Mouse (Mus musculus) left cerebral cortex, postnatal 25 days (tissue): ENCODE results near the gene Gm37240. TPM values are rescaled to one million over a fixed set of nuclear protein-coding genes. Genes with fewer than 3 reads are reported as not detected.
"Not testable (repeated sequence)": the region's sequence is repeated elsewhere in the genome, so short reads cannot be mapped to it uniquely, and the experiment has no call there.

Experiments used
- DNase-seq, 2 experiments: peaks; one replicate each; pipeline ENCODE4 v3.0.0; 2022; ENCODE audit warnings: low spot score in 2 of 2, mixed read lengths in 1 of 2
- intact Hi-C: fragments of 180-260 bp; cut with DNase I; formaldehyde crosslinking; loops from one replicate; pipeline ENCODE4 v1.15.1; 2025
- total RNA-seq, 2 experiments: library from RNA; stranded (reverse); gene quantifications; 2 replicates each; pipeline ENCODE4 v1.2.3; 2021

Gene Gm37240
- total RNA-seq, 2 experiments from 2014 or later, result 0.69 to 2.2 TPM

DNA sequence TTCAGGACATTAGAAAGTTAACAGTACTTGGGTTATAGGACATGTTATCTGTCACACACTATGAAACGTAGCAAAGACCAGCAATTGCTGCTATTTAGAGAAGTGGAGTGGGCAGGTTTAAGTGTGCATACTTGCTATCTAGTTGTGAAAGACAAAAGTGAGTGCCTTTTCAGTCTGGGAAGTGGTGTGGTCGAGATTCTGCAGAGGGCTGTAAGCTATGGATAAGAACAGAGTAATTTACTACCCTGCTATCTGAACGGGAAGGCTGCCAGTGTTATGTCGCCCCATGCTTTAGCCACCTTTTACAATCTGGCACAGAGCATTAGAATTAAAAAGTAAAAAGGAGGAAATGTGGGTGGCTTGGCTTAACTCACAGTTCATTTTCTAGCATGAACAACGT lies 1300.6 kb downstream of the Gm37240 start:
- intact Hi-C loops, result no loop called here
- no peak for DNase-seq

DNA sequence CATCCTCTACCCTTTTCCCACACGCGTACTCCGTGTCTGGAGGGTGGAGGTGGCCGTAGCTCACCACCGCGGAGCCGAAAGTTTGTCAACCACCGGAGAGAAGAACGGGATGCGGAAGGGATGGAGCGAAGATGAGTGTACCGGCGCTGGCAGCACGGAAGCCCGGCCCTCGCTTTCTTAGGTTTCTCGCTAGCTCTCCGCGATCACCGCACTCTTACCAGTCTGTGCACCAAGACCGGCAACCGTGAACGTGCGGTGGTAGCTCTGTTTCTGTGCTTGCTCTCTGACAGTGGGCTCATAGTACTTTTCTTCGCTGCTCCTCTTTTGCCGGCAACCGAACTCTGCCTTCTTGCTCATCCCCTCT lies 1304.4 kb downstream of the Gm37240 start:
- DNase-seq, result no peak
- intact Hi-C loops, result no loop called here

GRCm38 (mm10) chr3:84582023-84582912 lies 1305.0 kb downstream of the Gm37240 start, which contains the start of gene Arfip1:
TSS of gene Arfip1 (minus strand) at chr3:84582625.
- DNase-seq, result peak; percentile 94 to 95
- intact Hi-C loops, result no loop called here

GRCm38 (mm10) chr3:84581696-84582022 lies 1305.7 kb downstream of the Gm37240 start:
- intact Hi-C loops, result no loop called here
- no peak for DNase-seq

GRCm38 (mm10) chr3:84580716-84581115 lies 1306.6 kb downstream of the Gm37240 start:
- intact Hi-C loops, result no loop called here
- DNase-seq, result no peak

DNA sequence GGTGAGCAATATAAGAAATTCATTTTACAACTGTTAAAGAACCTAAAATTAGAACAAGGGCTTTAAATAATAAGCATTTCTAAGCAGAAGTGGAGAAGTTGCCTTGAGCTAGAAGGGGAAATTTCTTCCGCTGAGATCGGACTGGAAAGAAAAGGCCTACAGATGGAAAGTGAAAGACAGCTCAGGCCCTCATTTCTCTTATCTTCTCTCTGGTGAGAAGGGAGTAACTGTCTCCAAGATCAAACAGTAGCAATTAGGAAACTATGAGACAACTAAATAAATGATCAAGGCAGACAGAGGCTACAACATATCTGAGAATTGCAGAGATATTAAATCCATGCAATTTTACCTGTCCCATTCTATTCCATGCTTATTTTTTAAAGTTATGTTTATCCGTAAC lies 1316.8 kb downstream of the Gm37240 start:
- DNase-seq, result no peak
- intact Hi-C loops, result no loop called here

- intact Hi-C loops, result no loop called here
- DNase-seq, result no peak
Measured at GRCm38 (mm10) chr3:84569587-84569986, 1317.7 kb downstream of the Gm37240 start.

GRCm38 (mm10) chr3:84568540-84568939 lies 1318.8 kb downstream of the Gm37240 start:
- DNase-seq, result no peak
- intact Hi-C loops, result no loop called here

DNA sequence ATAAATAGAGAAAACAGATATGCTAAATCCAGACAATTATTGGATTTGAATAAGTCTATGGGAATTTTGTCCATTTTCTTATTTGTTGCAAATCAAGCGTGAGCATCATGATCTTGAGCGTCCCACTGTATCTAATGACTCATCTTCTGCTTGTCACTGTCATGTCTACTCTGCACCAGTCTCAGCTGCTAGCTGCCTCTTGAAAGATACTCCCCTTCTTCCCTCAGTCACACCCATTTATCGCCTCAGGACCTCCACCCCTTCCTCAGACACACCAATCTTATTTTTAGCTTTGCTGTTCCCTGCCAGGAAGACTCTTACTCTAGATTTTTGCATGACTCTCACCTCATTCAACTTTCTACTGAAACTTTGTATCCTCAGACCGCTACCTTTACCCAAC lies 1323.9 kb downstream of the Gm37240 start:
- DNase-seq, result no peak
- intact Hi-C loops, result no loop called here

GRCm38 (mm10) chr3:84562911-84563310 lies 1324.4 kb downstream of the Gm37240 start:
- intact Hi-C loops, DNase-seq: not testable (repeated sequence)

GRCm38 (mm10) chr3:84558301-84558700 lies 1329.0 kb downstream of the Gm37240 start:
- intact Hi-C loops, result no loop called here
- DNase-seq, result no peak

DNA sequence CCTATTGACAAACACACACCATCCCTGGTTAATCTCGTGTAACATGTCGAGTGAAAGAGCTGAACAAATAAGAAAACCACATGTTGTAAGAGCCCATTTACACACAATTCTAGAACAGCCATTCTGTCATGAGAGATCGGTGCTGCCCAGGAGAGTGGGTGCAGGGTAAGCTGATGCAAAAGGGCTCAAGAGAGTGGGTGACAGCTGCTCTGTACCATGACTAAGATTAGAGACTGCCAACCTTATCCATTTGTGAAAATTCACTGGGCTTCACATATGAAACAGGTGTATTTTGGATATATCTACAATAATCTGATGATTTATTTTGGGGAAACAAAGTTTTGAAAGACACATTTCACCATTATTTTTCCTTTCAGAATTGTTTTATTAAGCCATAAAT lies 1331.5 kb downstream of the Gm37240 start:
- DNase-seq, result no peak
- intact Hi-C loops, result no loop called here

DNA sequence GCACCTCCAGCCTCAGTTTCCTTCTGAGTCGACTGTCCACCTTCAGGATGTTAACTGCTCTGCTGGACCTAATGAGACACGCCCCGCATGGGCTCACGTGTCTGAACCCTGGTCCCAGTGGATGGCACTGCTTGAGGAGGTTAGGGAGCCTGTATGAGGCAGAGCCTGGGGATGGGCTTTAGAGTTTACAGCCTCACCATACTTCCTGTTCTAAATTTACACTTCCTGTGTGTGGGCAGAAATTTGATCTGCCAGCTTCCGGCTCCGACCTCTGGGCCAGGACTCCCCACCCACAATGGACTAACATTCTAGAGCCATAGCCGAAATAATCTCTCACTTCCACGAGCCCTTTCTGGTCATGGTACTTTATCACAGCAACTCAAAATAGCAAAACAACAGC lies 1340.1 kb downstream of the Gm37240 start:
- no peak for DNase-seq
- intact Hi-C loops, result loop anchor here (10.0 kb wide), 1 partner anchor 372 kb away; the partner anchor contains the start of gene Gm6525

GRCm38 (mm10) chr3:84542450-84542849 lies 1344.9 kb downstream of the Gm37240 start:
- DNase-seq, result peak; percentile 65 to 68
- intact Hi-C loops, result loop anchor here (2.0 to 10.0 kb wide), 3 partner anchors 196 to 368 kb away; partner anchors contain the start of gene Gm6525

DNA sequence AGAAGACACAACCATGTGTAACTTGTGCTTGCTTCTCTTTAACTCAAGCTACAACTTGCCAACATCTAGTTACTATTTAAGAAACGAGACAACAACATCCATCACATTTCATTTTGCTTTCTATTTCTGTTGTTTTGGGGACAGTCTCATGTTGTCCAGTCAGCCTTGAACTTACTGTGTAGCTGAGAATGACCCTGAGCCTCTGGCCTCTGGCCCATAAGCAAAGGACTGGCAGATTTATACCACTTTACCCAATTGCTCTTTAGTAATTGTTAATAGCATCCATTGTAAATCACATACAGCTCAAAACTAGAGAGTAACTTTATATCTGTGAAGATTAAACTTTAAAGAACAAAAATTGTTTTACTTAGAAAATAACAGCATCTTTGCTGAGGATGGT lies 1345.4 kb downstream of the Gm37240 start:
- intact Hi-C loops, result loop anchor here (2.0 to 10.0 kb wide), 3 partner anchors 195 to 367 kb away; partner anchors contain the start of gene Gm6525
- no peak for DNase-seq

- no peak for DNase-seq
- intact Hi-C loops, result loop anchor here (10.0 kb wide), 1 partner anchor 366 kb away; the partner anchor contains the start of gene Gm6525
Measured at GRCm38 (mm10) chr3:84540640-84541039, 1346.7 kb downstream of the Gm37240 start.

GRCm38 (mm10) chr3:84536987-84537386 lies 1350.3 kb downstream of the Gm37240 start:
- intact Hi-C loops, result no loop called here
- DNase-seq, result no peak

GRCm38 (mm10) chr3:84533227-84533626 lies 1354.1 kb downstream of the Gm37240 start:
- intact Hi-C loops, result no loop called here

GRCm38 (mm10) chr3:84529021-84529420 lies 1358.3 kb downstream of the Gm37240 start:
- intact Hi-C loops, result no loop called here
- no peak for DNase-seq

More at GRCm38 (mm10) chr3:84533227-84533626, 1354.1 kb downstream of the Gm37240 start:
- DNase-seq, result no peak

DNA sequence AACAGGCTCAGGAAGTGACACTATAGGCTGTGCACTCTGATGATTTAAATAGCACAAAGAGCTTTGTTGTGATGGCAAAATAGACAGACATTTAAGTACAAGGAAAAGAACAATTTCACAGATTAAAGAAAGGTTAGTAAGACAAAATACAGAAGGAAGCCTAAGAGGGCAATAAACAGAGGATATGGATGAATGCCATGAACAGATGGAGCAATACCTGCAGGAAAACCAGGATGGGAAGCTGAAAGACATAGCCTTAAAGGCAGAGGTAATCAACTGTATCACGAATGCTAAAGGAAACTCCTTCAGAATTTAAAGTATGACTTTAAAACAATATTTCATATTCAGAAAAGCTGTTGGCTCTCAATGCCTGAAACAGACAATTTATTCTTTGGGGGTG lies 1362.4 kb downstream of the Gm37240 start:
- DNase-seq, result no peak
- intact Hi-C loops, result no loop called here

- no peak for DNase-seq
- intact Hi-C loops, result no loop called here
Measured at GRCm38 (mm10) chr3:84516163-84516562, 1371.2 kb downstream of the Gm37240 start.
